Mouse (Mus musculus) midbrain, embryonic 10.5 days (tissue): ENCODE data around the gene Pccb. TPM values are rescaled to one million over a fixed set of nuclear protein-coding genes. Genes with fewer than 3 reads are reported as not detected.

Experiments used
- DNase-seq: peaks from one replicate; pipeline ENCODE4 v3.0.0-alpha.2; 2017; ENCODE audit warnings: low spot score
- H3K27ac ChIP-seq: fragments of 300-500 bp; sonication (generic); replicated peaks from 2 replicates; pipeline ENCODE4 v1.5.1; 2016; ENCODE audit warnings: mild to moderate bottlenecking
- H3K27me3 ChIP-seq: fragments of 300-500 bp; sonication (generic); 2 replicates; pipeline ENCODE4 v1.6.1; 2016; ENCODE audit warnings: low read depth, mild to moderate bottlenecking; ENCODE audit not compliant: poor library complexity, severe bottlenecking
- H3K36me3 ChIP-seq: fragments of 300-500 bp; sonication (generic); 2 replicates; pipeline ENCODE4 v1.6.1; 2016; ENCODE audit warnings: mild to moderate bottlenecking, moderate library complexity
- H3K4me1 ChIP-seq: fragments of 300-500 bp; sonication (generic); 2 replicates; pipeline ENCODE4 v1.6.1; 2016
- H3K4me3 ChIP-seq: fragments of 300-500 bp; sonication (generic); 2 replicates; pipeline ENCODE4 v1.5.1; 2016; ENCODE audit warnings: mild to moderate bottlenecking, moderate library complexity
- H3K9me3 ChIP-seq: fragments of 300-500 bp; sonication (generic); replicated peaks from 2 replicates; pipeline ENCODE4 v1.6.1; 2016; ENCODE audit warnings: mild to moderate bottlenecking
- WGBS: fragments of 180-500 bp; shearing (Covaris S2); methylation state at CpG from one replicate; pipeline ENCODE4 v1.1.7; 2016; 5-methylcytosine and 5-hydroxymethylcytosine counted together
- polyA plus RNA-seq: library from polyadenylated mRNA; unstranded; fragments of >200 nt; fragmentation: Nextera tagmentation; extraction: Ambion mirVana; gene quantifications from 2 replicates; pipeline ENCODE4 v1.2.1, GENCODE M21; 2016

The Pccb gene
- polyA plus RNA-seq, 1 experiment from 2014 or later = 14.2 TPM

DNA sequence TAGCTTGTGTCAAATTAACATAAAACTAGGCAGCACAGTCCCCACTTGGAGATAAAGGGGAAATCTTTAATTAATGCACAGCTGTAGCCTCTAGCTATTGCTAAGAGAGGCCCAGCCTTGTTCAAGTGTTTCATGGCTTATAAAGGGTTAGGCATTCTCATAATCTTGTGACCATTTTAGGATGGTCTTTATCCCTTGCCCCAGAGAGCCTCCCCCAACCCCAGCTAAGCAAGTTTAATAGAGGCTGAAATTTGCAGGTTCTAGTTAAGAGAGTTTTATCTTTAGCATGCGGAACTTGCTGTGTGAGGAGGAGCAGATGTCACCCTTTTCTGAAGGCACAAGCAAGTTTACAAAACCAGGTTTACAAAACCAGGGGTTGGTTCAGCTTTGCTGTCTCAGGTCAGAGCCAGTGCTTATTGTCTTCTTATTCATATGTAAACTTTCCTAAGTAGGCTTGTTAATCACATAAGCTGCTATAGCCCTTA is 71.2 kb downstream of the Pccb start:
- Histone ChIP-seq H3K4me1 (peaks cover 18% of the 10 kb centered on the region), H3K4me3 (no peak overlapping the region), H3K36me3 (peaks cover 21% of the 10 kb centered on the region), H3K27me3 (no peaks in the 10 kb centered on the region), H3K9me3 (no peaks in the 10 kb centered on the region), H3K27ac (no peak overlapping the region; the same call in 1 of the 2 replicates)
- 54% methylated on average over 1 of the region's 1 CpGs for WGBS
- DNase-seq = no peak

DNA sequence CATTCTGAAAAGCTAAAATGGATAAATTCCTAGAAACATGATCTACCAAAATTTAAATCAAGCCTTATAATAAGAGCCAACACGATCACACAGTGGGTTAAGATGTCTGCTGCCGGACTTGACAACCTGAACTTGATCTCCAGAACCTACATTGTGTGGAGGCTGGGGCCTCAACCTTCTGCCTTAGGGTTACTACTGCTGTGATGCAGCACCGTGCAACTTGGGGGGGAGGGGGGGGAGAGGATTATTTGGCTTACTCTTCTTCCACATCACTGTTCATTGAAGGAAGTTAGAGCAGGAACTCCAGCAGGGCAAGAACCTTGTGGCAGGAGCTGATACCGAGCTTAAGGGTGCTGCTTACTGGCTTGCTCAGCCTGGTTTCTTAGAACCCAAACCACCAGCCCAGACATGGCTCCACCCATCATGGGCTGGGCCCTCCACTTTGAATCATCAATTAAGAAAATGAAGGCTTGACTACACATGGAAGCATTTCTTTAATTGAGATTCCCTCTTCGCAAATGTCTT is 71.7 kb downstream of the Pccb start:
- H3K36me3 ChIP-seq = peaks cover 26% of the 10 kb centered on the region
- H3K9me3 ChIP-seq = no peaks in the 10 kb centered on the region
- DNase-seq = no peak
- H3K4me3 ChIP-seq = no peak overlapping the region
- H3K27me3 ChIP-seq = no peaks in the 10 kb centered on the region
- H3K27ac ChIP-seq = no peak overlapping the region
- WGBS = 66% methylated on average over 5 of the region's 5 CpGs
- H3K4me1 ChIP-seq = peaks cover 18% of the 10 kb centered on the region

DNA sequence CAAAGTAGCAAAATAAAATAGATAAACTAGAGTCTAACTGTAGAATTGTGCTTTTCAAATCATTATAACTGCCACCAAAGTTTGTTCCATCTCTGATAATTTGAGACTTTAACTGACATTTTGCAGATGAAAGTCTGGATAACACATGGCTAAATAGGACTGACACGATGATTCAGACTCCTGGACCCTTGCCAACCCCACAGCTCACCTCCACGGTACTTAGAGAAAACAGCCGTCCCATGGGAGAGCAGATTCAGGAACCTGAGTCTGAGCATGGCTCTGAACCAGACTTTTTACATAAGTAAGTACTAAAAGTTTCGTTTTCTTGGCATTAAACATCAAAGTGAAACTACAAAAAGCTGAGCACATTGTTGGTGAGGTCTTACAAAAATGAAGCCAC is 83.2 kb downstream of the Pccb start:
- Histone ChIP-seq H3K36me3 (peaks cover 81% of the 10 kb centered on the region), H3K4me1 (no peaks in the 10 kb centered on the region), H3K9me3 (no peaks in the 10 kb centered on the region), H3K27ac (no peak overlapping the region), H3K4me3 (no peak overlapping the region), H3K27me3 (no peaks in the 10 kb centered on the region)
- no peak for DNase-seq
- 90% methylated on average over 4 of the region's 4 CpGs for WGBS

- no peaks in the 10 kb centered on the region for H3K9me3 ChIP-seq
- no peaks in the 10 kb centered on the region for H3K27me3 ChIP-seq
- H3K4me3 ChIP-seq = no peak overlapping the region
- 94% methylated on average over 5 of the region's 5 CpGs for WGBS
- peaks cover 32% of the 10 kb centered on the region for H3K36me3 ChIP-seq
- H3K27ac ChIP-seq = no peak overlapping the region
- H3K4me1 ChIP-seq = no peaks in the 10 kb centered on the region
- no peak for DNase-seq
These were observed 89.9 kb downstream of the Pccb start for GRCm38 (mm10) chr9:100944677-100945365.

DNA sequence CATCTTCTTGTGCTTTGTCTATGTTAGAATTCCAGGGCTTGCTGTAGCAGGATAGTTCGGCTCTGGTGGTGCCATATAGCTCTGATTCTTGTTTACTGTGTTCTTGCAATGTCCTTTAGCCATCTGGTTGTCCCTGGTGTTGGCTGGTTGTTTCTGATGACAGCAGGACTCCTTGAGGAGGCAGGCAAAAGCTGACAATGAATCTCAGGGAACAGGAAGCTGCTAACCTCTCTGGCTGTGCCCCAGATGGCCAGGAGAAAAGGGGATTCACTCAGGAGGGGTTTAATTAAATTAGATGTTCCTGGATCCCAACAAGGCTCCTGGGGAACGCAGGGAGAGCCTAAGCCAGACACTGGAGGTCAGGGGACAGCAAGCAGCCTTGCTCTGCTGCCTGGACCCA is 92.7 kb downstream of the Pccb start:
- no peak for DNase-seq
- Histone ChIP-seq H3K27ac (no peak overlapping the region), H3K9me3 (no peaks in the 10 kb centered on the region), H3K4me3 (no peak overlapping the region), H3K36me3 (peaks cover 20% of the 10 kb centered on the region), H3K27me3 (no peaks in the 10 kb centered on the region), H3K4me1 (no peaks in the 10 kb centered on the region)
- WGBS = 42% methylated on average over 2 of the region's 2 CpGs

Other genes with a start within 250 kb of the Pccb start
- gene Msl2, start 39.2 kb upstream of the Pccb start, polyA plus RNA-seq = 3.8 and 3.9 TPM in 2 replicates
- 8.0 and 9.1 TPM in 2 replicates for gene Ppp2r3a, start 216.9 kb upstream of the Pccb start, polyA plus RNA-seq